Mouse (Mus musculus) lung, adult 18-20 months (tissue): ENCODE results near the gene Mmp14.
A peak's percentile ranks its signal among the peaks of the same experiment; 100 is the strongest.

ENCODE experiments used
- DNase-seq, 2 experiments: peaks; one replicate each; pipeline ENCODE4 v3.0.0; 2022; ENCODE audit warnings: mixed read lengths in 2 of 2

Gene Mmp14

DNA sequence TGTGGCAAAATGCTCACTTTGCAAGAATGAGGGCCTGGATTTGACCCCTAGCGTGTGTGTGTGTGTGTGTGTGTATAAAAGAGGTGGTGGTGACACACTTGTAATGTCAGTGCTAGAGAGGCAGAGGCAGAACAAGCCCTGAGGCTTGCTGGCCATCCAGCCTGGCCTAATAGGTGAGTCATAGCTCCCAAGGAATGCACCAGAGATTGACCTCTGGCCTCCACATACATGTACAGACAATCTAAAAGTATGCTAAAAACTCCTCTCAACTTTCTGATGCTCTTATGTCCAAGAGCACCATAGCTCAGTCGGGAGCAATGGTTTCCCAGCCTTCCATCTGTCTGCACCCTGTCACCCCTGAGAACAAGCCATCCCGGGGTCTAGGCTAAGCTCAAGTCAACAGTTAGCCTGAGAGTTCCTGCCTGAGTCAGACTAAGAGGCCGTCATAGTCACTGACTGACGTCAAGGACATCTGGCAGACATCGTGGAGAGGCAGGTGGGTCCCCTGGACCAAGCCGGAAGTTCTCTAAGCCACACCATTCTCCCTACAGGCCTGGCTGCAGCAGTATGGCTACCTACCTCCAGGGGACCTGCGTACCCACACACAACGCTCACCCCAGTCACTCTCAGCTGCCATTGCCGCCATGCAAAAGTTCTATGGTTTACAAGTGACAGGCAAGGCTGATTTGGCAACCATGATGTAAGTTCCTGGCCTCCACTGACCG is 3.9 kb downstream of the Mmp14 start:
- no peak for DNase-seq

DNA sequence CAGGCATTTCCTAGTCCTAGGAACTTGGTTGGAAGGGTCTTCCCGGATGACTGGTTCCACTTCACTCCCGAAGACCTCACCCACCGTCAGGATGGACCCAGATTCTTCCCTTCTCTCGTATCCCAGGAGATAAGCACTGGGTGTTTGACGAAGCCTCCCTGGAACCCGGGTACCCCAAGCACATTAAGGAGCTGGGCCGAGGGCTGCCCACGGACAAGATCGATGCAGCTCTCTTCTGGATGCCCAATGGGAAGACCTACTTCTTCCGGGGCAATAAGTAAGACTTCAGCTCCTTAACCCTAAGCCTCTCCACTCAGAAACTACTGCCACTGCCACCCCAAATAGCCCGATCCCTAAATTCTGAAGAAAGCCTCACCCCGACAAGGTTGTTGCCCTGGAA is 7.7 kb downstream of the Mmp14 start:
- no peak for DNase-seq

DNA sequence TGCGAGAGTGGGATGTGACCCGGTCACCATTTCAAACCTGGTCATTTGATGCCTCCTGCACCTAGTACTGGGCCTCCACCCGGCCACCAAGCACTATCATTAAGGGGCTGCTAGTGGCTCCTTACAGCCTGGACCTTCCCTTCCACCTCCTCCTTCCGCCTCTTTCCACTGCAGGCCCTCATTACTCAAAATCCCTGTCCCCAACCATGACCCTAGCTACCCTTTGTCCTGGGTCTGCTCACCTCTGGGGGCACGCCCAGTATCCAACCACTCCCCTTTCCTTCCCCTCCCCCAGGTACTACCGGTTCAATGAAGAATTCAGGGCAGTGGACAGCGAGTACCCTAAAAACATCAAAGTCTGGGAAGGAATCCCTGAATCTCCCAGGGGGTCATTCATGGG is 8.2 kb downstream of the Mmp14 start:
- DNase-seq: no peak

DNA sequence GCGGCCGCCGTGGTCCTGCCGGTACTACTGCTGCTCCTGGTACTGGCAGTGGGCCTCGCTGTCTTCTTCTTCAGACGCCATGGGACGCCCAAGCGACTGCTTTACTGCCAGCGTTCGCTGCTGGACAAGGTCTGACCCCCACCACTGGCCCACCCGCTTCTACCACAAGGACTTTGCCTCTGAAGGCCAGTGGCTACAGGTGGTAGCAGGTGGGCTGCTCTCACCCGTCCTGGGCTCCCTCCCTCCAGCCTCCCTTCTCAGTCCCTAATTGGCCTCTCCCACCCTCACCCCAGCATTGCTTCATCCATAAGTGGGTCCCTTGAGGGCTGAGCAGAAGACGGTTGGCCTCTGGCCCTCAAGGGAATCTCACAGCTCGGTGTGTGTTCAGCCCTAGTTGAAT is 9.1 kb downstream of the Mmp14 start:
- DNase-seq: no peak

DNA sequence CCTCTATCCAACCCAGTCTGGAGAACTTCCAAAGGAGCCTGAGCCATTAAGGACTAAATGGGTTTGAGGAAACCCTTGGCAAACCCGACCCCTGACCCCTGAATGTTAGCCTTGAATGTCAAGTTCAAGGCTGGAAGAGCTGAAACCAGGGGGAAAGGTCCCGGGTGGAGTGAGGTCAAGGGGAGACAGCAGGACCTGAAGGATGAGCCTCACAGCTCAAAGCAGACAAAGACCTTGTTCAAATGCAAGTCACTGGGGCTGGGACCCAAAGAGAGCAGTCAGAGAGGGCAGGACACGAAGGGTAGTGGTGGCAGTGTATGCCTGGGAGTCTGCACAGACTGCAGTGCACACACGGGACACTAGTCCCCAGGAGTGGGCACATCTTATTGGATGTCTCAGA is 10.0 kb downstream of the Mmp14 start:
- DNase-seq: no peak

DNA sequence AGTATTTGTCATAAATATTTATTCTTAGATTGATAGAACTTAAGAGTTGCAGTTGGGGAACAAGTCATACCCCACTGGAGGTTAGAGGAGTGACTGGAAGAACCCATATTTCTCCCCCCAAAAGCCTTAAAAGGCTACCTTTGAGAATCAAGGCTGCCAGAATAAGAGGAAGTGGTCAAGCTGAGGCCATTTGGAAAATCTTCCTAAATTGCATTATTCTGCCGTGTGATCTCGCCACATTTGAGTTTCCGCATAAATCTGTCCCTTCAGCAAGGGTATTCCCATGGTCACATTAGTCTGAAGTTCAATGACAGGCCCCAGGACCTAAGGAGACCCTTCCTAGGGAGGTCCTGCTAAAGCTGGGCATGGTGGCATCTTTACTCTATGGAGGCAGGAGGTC is 11.1 kb downstream of the Mmp14 start:
- no peak for DNase-seq

DNA sequence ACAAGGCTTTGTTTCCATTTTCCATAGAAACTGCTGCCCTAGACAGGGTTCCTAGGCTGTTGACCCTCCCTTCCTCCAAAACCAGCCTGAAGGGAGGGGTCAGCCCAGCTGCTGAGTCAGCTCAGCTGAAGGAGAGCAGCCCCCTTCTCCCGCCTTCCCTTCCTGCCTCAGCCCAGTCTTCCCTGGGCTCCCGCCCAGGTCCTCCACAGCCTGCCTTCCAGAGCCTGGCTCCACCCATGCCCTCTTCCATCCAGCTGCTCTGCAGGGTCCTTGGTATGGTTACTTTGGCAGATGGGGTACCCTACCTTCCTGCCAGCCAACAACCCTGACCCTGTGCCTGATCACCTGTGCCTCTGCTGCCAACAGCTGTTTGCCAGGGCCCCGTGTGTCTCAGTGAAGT is 11.8 kb downstream of the Mmp14 start:
- no peak for DNase-seq

DNA sequence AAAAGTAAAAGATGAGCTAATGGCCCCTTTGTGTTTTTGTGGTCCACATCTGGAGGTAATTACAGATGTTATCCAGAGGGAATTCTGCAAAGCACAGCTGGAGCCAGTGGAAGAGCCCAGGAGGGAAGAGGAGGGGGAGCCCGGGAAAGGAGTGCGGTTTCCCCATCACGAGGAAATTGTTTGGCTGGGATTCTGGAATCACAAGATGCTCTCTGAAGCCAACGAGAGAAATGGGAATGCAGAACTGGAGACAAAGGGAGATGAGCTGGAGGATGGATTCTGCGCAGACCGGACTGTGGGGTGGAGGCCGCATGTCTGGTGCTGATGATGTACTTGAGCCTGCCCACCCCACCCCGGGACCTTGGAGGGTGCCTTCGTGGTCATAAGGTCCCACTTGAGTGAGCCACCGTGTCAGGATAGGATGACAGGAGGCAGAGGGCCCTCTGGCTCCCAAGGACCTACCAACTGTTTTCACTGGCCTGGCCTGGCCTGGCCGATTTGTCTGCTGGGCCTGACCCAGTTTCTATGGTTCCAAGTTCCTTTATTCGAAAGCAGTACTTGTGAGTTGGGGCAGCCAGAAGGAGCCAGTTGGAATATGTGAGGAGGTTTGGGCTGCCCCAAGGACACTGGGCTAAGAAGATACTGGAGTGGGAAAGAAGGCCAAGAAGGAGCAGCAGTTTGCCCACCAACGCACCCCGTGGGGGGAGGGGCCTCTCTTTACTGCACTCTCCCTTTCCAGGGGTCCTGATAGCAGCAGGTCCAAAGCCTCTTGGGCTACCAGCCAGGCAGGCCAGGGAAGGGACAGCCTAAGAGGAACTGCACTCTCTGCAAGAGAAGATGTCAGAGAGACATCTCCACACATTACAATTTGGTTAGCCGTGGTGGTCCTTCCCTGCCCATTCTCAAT is 12.6 kb downstream of the Mmp14 start:
- DNase-seq: peak; percentile 38 to 45

DNA sequence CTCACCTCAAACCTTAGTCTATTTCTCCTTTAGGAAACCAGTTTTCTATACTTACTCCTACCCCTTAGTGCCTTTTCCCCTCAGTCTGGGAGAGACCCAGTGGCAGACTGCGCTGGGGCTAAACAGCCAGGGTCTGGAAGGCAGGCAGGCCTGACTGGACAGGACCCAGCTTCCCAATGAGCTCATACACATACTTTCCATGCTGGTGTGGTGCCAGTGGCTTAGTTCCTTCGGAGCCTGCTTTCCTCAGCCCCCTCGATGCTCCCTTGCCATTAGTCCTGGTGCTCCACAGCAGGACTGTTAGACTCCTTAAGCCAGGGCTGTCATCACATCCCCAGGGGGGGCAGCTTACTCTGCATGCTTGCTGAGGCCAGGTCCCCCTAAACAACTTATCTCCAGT is 14.1 kb downstream of the Mmp14 start:
- no peak for DNase-seq

DNA sequence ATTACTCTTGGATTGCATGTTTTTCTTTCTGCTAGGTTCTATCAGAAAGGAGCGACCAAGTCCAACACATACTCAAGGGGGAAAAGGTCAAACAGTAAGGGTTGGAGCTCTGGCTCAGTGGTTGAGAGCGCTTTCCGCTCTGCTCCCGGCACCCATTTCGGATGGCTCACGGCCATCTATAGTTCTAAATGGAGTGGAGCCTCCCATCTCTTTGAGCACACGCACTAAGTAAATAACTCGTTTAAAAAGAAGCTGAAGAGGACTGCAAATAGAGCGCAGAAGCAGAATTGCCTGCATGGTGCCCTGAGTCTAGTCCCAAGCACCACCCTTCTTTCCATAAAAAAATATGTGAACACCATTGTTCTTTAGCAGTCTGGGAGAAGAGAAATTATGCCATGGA is 22.2 kb downstream of the Mmp14 start:
- DNase-seq: peak; percentile 36 to 63

DNA sequence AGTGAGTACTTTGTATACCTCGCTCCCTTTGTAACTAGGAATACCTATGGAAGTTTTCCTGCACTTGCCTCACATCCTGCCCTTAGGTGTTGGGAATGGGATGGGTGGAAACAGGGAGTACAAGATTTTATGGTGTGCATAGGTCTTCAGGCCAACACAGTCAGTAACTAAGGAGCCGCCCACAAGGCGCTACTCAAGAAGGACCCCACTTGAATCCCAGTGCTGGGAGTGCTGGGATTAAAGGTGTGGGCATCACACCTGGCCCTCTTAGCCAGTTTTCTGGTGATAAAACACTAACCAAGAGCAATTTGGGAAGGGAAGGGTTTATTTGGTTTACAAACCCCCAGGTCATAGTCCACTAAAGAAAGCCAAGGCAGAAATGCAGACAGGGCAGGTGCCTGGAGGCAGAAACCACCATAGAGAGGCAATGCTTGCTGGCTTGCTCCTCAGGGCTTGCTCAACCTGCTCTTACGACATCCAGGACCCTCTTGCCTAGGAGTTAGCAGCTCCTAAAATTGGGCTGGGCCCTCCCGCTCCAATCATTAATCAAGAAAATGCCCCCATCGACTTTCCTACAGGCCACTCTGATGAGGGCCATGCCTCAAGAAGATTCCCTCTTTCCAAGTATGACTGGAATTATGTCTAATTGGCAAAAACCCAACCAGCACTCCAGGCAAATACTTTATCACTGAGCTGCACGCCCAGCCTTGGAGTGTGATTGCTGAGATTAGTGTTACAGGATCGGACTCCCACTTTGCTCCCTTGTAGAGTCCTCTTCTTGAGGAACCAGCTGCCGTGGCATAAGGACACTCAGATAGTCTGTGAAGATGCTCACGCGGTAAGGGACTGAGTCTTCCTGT is 23.5 kb downstream of the Mmp14 start:
- peak; percentile 56 to 71 for DNase-seq

DNA sequence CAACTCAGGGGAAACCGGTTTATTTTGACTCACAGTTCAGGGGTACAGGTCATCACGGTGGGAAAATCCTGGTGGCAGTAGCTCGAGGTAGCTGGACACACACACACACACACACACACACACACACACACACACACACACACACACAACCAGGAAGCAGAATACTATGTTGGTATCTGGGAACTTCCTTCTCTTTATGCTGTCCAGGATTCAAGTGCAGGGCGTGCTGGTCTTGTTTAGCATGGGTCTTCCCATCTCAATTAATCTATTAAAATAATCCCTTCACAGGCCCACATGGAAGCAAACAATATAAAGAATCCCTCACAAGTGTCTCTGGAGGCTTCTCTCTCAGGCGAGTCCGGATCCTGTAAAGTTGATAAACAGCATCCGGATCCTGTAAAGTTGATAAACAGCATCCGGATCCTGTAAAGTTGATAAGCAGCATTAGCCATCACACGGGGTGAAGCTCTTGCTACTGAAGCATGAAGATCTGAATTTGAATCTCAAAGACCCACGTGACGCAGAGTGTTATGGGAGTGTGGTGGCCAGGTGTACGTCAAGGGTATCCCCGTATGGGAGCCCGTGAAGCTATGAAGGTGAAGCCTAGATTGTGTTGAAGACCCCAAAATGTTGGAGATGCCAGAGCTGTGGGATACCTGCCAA is 26.6 kb downstream of the Mmp14 start:
- no peak for DNase-seq

DNA sequence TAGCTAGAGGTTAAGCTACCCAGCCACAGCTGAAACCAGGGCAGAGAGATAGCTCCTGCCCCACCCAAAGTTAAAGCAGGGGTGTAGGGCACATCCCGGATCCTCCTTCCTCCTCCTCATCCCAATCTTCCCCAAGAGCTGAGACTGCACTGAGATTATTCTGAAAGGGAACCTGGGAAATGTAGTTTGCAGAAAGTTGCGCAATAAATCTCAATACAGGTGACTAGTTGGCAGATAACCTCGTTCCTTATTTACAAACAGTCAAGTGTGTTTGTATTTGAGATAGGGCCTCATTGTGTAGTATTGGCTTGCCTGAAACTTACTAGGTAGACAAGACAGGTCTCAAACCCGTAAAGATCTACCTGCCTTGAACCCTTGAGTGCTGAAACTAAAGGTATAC is 30.7 kb downstream of the Mmp14 start:
- no peak for DNase-seq

DNA sequence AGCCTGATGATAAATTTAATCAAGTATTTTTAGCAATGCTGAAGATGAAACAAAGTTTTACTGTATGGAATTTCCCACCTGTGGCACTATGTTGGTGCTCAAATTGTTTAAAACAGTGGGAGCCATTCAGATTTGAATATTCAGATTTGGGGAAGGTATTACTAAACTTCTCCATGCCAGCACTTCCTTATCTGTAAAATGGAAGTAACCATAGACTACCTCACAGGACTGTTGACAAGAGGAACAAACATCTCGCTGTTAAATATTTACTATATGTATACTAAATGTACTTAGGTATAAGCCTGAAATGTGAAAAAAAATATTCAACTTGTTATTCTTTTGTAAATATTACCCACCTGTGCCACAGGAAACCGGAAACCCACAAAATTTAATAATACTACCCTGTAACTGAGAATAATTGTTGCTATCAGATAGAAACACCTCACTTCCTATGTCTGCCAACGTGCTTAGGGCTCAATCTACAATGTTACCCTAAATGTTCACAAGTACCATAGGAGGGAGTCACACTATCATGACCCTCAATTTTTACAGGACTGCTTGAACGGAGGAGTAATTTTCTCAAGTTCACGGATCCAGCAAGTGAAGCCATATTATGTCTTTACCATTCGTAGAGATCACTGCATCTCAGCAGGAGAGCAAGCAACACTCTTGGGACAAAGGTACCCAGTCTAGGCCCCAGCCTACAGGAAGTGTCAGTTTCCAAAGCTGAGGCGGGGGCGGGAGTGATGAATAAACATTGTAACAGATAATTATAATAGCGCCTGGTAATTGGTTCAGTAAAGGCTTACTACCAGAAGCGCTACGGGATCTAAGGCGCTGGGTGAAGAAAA is 31.9 kb downstream of the Mmp14 start:
- no peak for DNase-seq

DNA sequence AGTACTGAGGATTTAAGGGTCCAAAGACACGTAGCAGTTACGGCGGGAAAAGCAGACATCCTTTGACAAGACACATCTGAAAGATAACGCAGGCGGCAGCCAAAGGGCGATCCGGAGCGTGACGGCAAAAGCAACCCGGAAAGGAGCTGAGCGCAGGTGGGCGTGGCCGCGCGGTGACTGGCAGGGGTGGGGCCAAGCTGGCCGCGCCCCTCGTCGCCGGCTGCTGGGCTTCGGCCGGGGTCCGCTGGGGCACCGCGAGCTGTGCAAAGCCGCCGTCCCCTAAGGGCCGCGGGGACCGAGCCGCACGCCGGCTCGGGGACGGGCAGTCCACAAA is 32.5 kb downstream of the Mmp14 start, which contains the start of gene Lrp10:
Gene Lrp10, plus strand, starts transcription at position 179 of the 334 bp plus-strand sequence.
- DNase-seq: peak; percentile 90 to 91

DNA sequence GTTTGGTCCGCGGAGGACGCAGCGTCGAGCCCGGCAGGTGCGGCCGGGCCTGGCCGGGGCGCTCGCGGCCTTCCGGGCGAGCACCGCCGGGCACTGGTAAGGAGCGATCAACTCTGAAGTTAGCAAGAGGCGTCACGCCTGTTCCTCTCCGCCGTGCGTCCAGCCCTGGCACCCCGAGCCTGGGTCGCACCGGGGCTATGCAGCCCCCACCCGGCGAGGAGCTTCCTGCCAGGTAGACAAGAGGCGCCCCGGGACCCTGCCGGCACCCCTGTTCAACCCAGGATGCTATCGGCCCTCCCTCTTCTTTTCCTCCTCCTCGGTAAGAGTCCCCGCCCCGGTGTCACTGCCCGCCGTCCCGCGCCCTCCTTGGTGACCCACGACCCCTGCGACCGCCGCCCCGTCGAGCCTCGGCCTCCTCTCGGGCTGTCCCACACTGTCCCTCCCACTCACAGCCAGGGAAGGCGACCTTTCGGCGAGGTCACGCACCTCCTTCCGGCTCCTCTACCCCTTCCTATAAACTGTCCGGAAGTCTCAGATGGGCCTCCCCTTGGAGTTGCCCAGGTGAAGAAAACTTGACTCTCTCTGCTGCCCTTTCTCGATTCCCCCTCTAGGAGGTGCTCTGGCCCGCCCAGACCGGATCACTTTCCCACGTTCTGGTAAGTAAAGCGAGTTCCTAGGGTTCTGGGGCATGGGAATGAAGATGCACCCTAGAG is 33.0 kb downstream of the Mmp14 start:
- DNase-seq: peak; percentile 87 to 89

DNA sequence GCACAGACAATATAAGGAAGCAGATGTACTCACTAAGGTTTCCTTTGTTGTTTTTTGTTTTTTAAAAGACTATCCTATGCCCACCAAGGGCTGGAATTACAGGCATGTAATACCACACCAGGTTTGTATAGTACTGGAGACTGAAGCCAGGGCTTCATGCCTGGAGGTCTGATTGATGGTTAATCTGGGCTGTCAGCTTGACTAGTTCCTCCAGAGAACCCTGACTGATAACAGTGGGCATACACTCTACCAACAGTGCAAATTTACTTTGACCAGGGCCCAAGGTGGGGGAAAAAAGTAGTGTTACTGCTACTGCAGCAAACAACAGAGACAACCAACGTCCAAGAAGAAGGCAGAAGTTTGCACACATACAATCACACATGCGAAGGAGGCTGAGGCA is 40.1 kb downstream of the Mmp14 start:
- DNase-seq: no peak

DNA sequence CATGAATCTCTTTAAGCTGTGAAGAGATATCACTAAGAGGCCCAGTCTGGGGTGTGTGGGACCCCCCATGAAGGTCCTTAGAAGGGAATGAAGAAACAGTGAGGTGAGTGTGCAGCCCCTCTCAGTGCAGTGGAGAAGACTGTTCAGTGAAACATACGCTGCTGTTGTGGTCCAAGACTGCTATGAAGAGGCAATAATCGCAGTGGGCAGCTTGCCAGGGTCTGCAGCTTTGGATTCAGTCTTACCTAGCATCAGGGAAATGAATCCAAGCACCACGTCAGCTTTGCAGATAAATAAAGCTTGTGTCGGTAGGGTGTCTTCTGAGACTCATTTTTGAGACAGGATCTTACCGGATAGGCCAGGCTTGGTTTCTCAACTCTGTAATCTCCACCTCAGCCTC is 41.3 kb downstream of the Mmp14 start:
- DNase-seq: no peak

DNA sequence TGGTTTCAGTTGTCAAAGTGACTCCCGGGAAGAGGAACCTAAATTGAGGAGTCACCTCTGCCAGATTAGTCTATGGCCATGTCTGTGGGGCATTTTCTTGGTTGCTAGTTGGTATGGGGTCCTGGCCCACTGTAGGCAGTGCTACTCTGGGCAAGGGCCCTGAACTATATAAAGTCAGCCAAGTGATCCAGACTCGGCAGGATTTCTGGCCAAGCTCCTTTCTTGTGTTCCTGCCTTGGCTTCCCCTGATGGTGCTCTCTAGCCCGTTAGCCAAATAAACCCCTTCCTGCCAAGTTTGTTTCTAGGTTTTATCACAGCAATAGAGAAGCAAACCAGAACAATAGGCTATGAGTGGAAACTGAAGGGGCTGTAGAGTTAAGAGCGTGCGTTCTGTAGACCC is 43.3 kb downstream of the Mmp14 start:
- no peak for DNase-seq

DNA sequence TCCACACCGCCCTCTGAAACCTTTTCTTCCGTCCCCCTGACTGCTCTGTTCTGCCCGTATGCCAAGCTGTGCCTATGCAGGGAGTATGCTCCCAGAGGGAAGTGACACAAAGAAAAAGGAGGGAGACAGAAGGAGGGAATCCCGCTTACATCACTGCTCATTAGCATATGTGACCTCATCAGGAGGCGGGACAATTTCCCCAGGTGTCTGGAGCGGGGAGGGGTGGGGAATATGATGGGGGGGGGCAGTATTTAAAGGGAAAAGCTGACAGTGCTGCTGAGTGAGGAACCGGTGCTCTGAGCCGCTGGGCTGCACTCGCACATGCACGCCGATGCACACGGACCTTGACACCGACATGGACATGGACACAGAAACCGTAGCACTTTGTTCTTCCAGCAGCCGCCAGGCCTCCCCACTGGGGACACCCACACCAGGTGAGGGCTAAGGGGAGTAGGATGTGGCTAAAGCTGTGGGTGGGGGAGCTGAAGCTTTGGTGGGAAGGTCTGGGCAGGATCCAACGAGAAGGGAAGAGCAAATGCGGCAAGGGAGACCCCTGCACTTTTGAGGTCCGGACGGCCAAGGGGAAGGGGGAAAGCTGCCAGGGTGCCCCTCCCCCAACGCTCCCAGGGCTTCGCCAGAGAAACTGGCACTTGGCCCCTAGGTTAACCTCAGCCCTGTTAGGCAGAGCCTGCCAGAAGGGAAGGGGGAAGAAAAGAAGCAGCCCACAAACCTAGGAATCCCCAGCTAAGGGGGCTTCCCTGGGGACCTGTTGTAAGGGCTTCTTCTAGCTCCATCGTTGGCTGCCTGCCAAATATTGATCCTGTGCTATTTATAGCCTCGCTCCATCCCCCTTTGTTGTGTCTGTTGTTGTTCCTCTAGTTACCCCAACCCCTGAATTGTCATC is 44.8 kb downstream of the Mmp14 start, which contains the start of gene Rem2:
Gene Rem2, plus strand, starts transcription at position 160 of the 904 bp plus-strand sequence.
- peak; percentile 72 to 84 for DNase-seq
